Mouse (Mus musculus): ENCODE results near the gene Gpc5. TPM values are rescaled to one million over a fixed set of nuclear protein-coding genes. Genes with fewer than 3 reads are reported as not detected.

The Gpc5 gene
- polyA plus RNA-seq, 1 experiment from 2014 or later: 0.29 TPM

GRCm38 (mm10) chr14:115821657-115822056 is 729.6 kb downstream of the Gpc5 start:
- Histone ChIP-seq H3K4me1 (ENCODE audit: insufficient read depth) (no peaks in the 10 kb centered on the region), H3K4me2 (no peak overlapping the region), H3K4me3 (ENCODE audit: low read depth, low read length) (no peak overlapping the region), H3K36me3 (ENCODE audit: insufficient read depth) (no peaks in the 10 kb centered on the region), H3K27ac (ENCODE audit: low read depth) (no peak overlapping the region), H3K9me3 (ENCODE audit: low read depth, low read length) (no peaks in the 10 kb centered on the region), H3K27me3 (ENCODE audit: insufficient read depth, low read length) (no peaks in the 10 kb centered on the region), H3K9ac (no peak overlapping the region)
- no peak for TF ChIP-seq CTCF (IDR thresholded peaks at IDR 0.05; ENCODE audit: low read depth)
- DNase-seq (no peak), ATAC-seq (ENCODE audit: insufficient read depth) (no peak)
- 87% methylated on average over 7 of the region's 7 CpGs for WGBS

DNA sequence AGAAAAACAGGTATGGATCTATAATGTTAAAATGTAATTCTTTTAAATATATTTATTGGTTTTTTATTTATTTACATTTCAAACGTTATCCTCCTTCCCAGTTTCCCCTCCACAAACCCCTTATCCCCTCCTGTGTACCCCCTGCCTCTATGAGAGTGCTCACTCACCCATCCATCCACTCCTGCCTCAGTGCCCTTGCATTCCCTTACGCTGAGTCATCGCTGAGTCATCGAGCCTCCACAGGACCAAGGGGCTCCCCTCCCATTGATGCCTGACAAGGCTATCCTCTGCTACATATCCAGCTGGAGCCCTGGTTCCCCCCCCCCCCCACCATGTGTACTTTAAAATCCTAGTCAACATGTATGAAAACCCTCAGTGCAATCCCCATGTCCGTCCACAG is 738.5 kb downstream of the Gpc5 start:
- TF ChIP-seq CTCF (IDR thresholded peaks at IDR 0.05; ENCODE audit: low read depth): no peak
- no peak overlapping the region for H3K27ac ChIP-seq (ENCODE audit: low read depth)
- H3K27me3 ChIP-seq (ENCODE audit: insufficient read depth, low read length): no peaks in the 10 kb centered on the region
- 0 out of 2 replicates have a peak, but pooled peaks have one; percentile 19 for ATAC-seq (ENCODE audit: insufficient read depth)
- WGBS: 61% methylated on average over 5 of the region's 5 CpGs
- no peaks in the 10 kb centered on the region; the same call in 1 of the 2 replicates for H3K9me3 ChIP-seq (ENCODE audit: low read depth, low read length)
- H3K4me1 ChIP-seq (ENCODE audit: insufficient read depth): no peaks in the 10 kb centered on the region
- no peaks in the 10 kb centered on the region for H3K36me3 ChIP-seq (ENCODE audit: insufficient read depth)
- no peak for DNase-seq
- H3K4me2 ChIP-seq: no peak overlapping the region
- H3K4me3 ChIP-seq (ENCODE audit: low read depth, low read length): no peak overlapping the region
- H3K9ac ChIP-seq: no peak overlapping the region

DNA sequence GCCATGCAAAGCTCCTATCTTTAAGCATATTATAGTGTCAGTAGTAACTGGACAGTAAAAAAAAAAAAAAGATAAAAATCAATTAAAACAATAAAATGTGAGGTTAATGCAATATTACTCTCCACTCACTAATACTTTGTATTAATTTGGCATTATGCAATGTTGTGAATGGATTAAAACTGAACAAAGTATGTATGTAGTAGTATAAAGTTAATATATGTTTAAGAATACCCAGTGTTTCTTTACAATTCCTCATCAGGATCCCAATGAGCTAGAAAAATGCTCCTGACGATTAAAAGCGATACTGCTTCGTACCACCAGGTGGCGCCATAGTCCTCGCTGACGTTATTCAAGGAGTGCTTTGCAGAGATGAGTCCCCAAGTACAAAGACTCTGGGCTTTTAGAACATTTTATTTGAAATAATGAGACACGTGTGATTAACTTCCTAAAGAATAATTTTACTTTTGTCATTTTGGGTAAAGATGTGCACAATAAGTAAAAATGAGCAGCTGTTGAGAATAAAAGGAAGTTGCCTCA is 739.3 kb downstream of the Gpc5 start:
- no peaks in the 10 kb centered on the region for H3K27me3 ChIP-seq (ENCODE audit: insufficient read depth, low read length)
- ATAC-seq (ENCODE audit: insufficient read depth) (peak; percentile 50; the same call in 1 of the 2 replicates), DNase-seq (peak; percentile 93)
- no peak overlapping the region for H3K4me2 ChIP-seq
- no peaks in the 10 kb centered on the region; the same call in 1 of the 2 replicates for H3K9me3 ChIP-seq (ENCODE audit: low read depth, low read length)
- WGBS: under 1% methylated on average over 7 of the region's 7 CpGs
- H3K27ac ChIP-seq (ENCODE audit: low read depth): no peak overlapping the region
- H3K4me1 ChIP-seq (ENCODE audit: insufficient read depth): no peaks in the 10 kb centered on the region
- no peaks in the 10 kb centered on the region for H3K36me3 ChIP-seq (ENCODE audit: insufficient read depth)
- H3K4me3 ChIP-seq (ENCODE audit: low read depth, low read length): no peak overlapping the region
- TF ChIP-seq CTCF (IDR thresholded peaks at IDR 0.05; ENCODE audit: low read depth): peak; percentile 94
- H3K9ac ChIP-seq: no peak overlapping the region

- DNase-seq: no peak
- Histone ChIP-seq H3K9me3 (ENCODE audit: low read depth, low read length) (no peaks in the 10 kb centered on the region; the same call in 1 of the 2 replicates), H3K36me3 (ENCODE audit: insufficient read depth) (no peaks in the 10 kb centered on the region), H3K4me2 (no peak overlapping the region), H3K27ac (ENCODE audit: low read depth) (no peak overlapping the region), H3K4me1 (ENCODE audit: insufficient read depth) (no peaks in the 10 kb centered on the region), H3K4me3 (ENCODE audit: low read depth, low read length) (no peak overlapping the region), H3K27me3 (ENCODE audit: insufficient read depth, low read length) (no peaks in the 10 kb centered on the region), H3K9ac (no peak overlapping the region)
- 68% methylated on average over 10 of the region's 10 CpGs for WGBS
- ATAC-seq (ENCODE audit: insufficient read depth): peak; percentile 32; the same call in 1 of the 2 replicates
- TF ChIP-seq CTCF (IDR thresholded peaks at IDR 0.05; ENCODE audit: low read depth): no peak
These were observed 740.0 kb downstream of the Gpc5 start for GRCm38 (mm10) chr14:115831854-115832625.

DNA sequence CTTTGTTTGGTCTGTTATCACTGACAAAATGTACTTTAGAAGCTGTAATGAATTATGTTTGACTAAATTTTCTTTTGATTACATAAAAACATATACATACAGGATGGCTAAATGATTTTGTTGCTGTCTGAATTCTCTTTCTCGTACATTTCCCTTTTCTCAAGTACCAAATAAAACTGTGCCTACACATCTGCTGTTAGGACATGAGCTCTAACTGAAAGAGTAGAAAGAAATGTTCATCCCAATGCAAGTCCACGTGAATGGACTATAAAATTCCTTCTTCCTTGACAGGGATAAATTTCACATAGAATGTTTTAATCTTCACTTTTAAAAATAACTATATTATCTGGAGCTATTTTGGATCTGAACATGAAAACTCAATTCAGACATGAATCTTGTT is 751.8 kb downstream of the Gpc5 start:
- no peak overlapping the region for H3K9ac ChIP-seq
- no peak overlapping the region for H3K4me3 ChIP-seq (ENCODE audit: low read depth, low read length)
- no peaks in the 10 kb centered on the region for H3K9me3 ChIP-seq (ENCODE audit: low read depth, low read length)
- H3K36me3 ChIP-seq (ENCODE audit: insufficient read depth): no peaks in the 10 kb centered on the region
- no peaks in the 10 kb centered on the region for H3K4me1 ChIP-seq (ENCODE audit: insufficient read depth)
- no peak for TF ChIP-seq CTCF (IDR thresholded peaks at IDR 0.05; ENCODE audit: low read depth)
- no peak for ATAC-seq (ENCODE audit: insufficient read depth)
- no peaks in the 10 kb centered on the region for H3K27me3 ChIP-seq (ENCODE audit: insufficient read depth, low read length)
- no peak overlapping the region for H3K4me2 ChIP-seq
- H3K27ac ChIP-seq (ENCODE audit: low read depth): no peak overlapping the region
- DNase-seq: no peak
- WGBS: 52% methylated on average over 2 of the region's 2 CpGs

GRCm38 (mm10) chr14:115844773-115845427 is 752.9 kb downstream of the Gpc5 start:
- 90% methylated on average over 1 of the region's 1 CpGs for WGBS
- DNase-seq (no peak), ATAC-seq (ENCODE audit: insufficient read depth) (no peak)
- no peaks in the 10 kb centered on the region for H3K36me3 ChIP-seq (ENCODE audit: insufficient read depth)
- no peaks in the 10 kb centered on the region for H3K4me1 ChIP-seq (ENCODE audit: insufficient read depth)
- no peak for TF ChIP-seq CTCF (IDR thresholded peaks at IDR 0.05; ENCODE audit: low read depth)
- H3K9ac ChIP-seq: no peak overlapping the region
- no peak overlapping the region for H3K4me2 ChIP-seq
- no peak overlapping the region for H3K27ac ChIP-seq (ENCODE audit: low read depth)
- H3K9me3 ChIP-seq (ENCODE audit: low read depth, low read length): no peaks in the 10 kb centered on the region
- no peaks in the 10 kb centered on the region for H3K27me3 ChIP-seq (ENCODE audit: insufficient read depth, low read length)
- H3K4me3 ChIP-seq (ENCODE audit: low read depth, low read length): no peak overlapping the region

- no peak for TF ChIP-seq CTCF (IDR thresholded peaks at IDR 0.05; ENCODE audit: low read depth)
These were observed 777.1 kb downstream of the Gpc5 start for GRCm38 (mm10) chr14:115869127-115869526.

More at GRCm38 (mm10) chr14:115869127-115869526, 777.1 kb downstream of the Gpc5 start:
- DNase-seq (no peak), ATAC-seq (ENCODE audit: insufficient read depth) (no peak)
- Histone ChIP-seq H3K4me3 (ENCODE audit: low read depth, low read length) (no peak overlapping the region), H3K4me1 (ENCODE audit: insufficient read depth) (no peaks in the 10 kb centered on the region), H3K36me3 (ENCODE audit: insufficient read depth) (no peaks in the 10 kb centered on the region), H3K4me2 (no peak overlapping the region), H3K27me3 (ENCODE audit: insufficient read depth, low read length) (no peaks in the 10 kb centered on the region), H3K9ac (no peak overlapping the region), H3K27ac (ENCODE audit: low read depth) (no peak overlapping the region), H3K9me3 (ENCODE audit: low read depth, low read length) (no peaks in the 10 kb centered on the region)
- WGBS: 68% methylated on average over 3 of the region's 3 CpGs

All from lung, embryonic 14.5 days (tissue).